Mouse (Mus musculus) neural tube, embryonic 11.5 days (tissue): Measurements from ENCODE around the gene Tie1. TPM values are rescaled to one million over a fixed set of nuclear protein-coding genes. Genes with fewer than 3 reads are reported as not detected.

Experiments
- ATAC-seq: fragments of 200-750 bp; cut with Nextera tagmentation; 2 replicates; pipeline ENCODE4 v1.8.0; 2017; ENCODE audit warnings: moderate number of reproducible peaks, mild to moderate bottlenecking, moderate TSS enrichment, moderate library complexity; ENCODE audit not compliant: insufficient read depth, low FRiP score, low TSS enrichment
- DNase-seq: peaks from one replicate; pipeline ENCODE4 v3.0.0-alpha.2; 2015; ENCODE audit warnings: low spot score
- H3K27ac ChIP-seq: fragments of 300-500 bp; sonication (generic); 2 replicates; pipeline ENCODE4 v1.5.1; 2014; ENCODE audit warnings: low read depth, mild to moderate bottlenecking, low read length
- H3K27me3 ChIP-seq: fragments of 300-500 bp; sonication (generic); 2 replicates; pipeline ENCODE4 v1.6.1; 2014; ENCODE audit warnings: mild to moderate bottlenecking, low read length, mixed read lengths; ENCODE audit not compliant: control insufficient read depth, insufficient read depth
- H3K36me3 ChIP-seq: fragments of 300-500 bp; sonication (generic); 2 replicates; pipeline ENCODE4 v1.6.1; 2014; ENCODE audit warnings: mild to moderate bottlenecking, low read length, moderate library complexity, mixed read lengths; ENCODE audit not compliant: control insufficient read depth, insufficient read depth
- H3K4me1 ChIP-seq: fragments of 300-500 bp; sonication (generic); 2 replicates; pipeline ENCODE4 v1.6.1; 2014; ENCODE audit warnings: low read length, mixed read lengths; ENCODE audit not compliant: control insufficient read depth, insufficient read depth
- H3K4me2 ChIP-seq: fragments of 300-500 bp; sonication (generic); 2 replicates; pipeline ENCODE4 v1.6.1; 2014; ENCODE audit warnings: low read depth, mild to moderate bottlenecking, moderate library complexity
- H3K4me3 ChIP-seq: fragments of 300-500 bp; sonication (generic); 2 replicates; pipeline ENCODE4 v1.5.1; 2014; ENCODE audit warnings: low read depth, low read length
- H3K9ac ChIP-seq: fragments of 300-500 bp; sonication (generic); 2 replicates; pipeline ENCODE4 v1.6.1; 2014; ENCODE audit warnings: mild to moderate bottlenecking, low read length
- H3K9me3 ChIP-seq: fragments of 300-500 bp; sonication (generic); 2 replicates; pipeline ENCODE4 v1.6.1; 2016; ENCODE audit warnings: low read length; ENCODE audit not compliant: control insufficient read depth
- WGBS: fragments of 180-500 bp; shearing (Covaris S2); extraction: QIAGEN DNeasy Blood & Tissue Kit; methylation state at CpG from one replicate; pipeline ENCODE4 v1.1.7; 2014; 5-methylcytosine and 5-hydroxymethylcytosine counted together
- polyA plus RNA-seq: library from polyadenylated mRNA; unstranded; fragments of >200 nt; fragmentation: Nextera tagmentation; extraction: Ambion mirVana; gene quantifications from 2 replicates; pipeline ENCODE4 v1.2.1, GENCODE M21; 2014

Tie1 gene
- polyA plus RNA-seq, 1 experiment from 2014 or later = 14.5 TPM

GRCm38 (mm10) chr4:118457345-118457975 is 32.4 kb downstream of the Tie1 start, which contains the start of gene Mpl:
Gene Mpl (minus strand): TSS chr4:118457513.
- H3K4me2 ChIP-seq = no peak within 1 kb of the TSS
- DNase-seq = no peak
- H3K27ac ChIP-seq = no peak within 1 kb of the TSS
- no peak within 1 kb of the TSS for H3K9ac ChIP-seq
- no peak within 1 kb of the TSS for H3K4me3 ChIP-seq
- H3K9me3 ChIP-seq = no peaks in the 10 kb centered on the region
- 65% methylated on average over 9 of the region's 9 CpGs for WGBS
- H3K27me3 ChIP-seq = no peaks in the 10 kb centered on the region
- no peaks in the 10 kb centered on the region for H3K36me3 ChIP-seq
- no peaks in the 10 kb centered on the region for H3K4me1 ChIP-seq
- ATAC-seq = no peak

- no peaks in the 10 kb centered on the region for H3K9me3 ChIP-seq
- peak; percentile 48; the same call in 1 of the 2 replicates for ATAC-seq
Measured at GRCm38 (mm10) chr4:118446415-118447153, 43.3 kb downstream of the Tie1 start.

GRCm38 (mm10) chr4:118445781-118446414 is 44.0 kb downstream of the Tie1 start:
- no peaks in the 10 kb centered on the region for H3K36me3 ChIP-seq
- peaks cover 10% of the 10 kb centered on the region for H3K4me1 ChIP-seq
- DNase-seq (peak; percentile 51), ATAC-seq (peak; percentile 70)
- no peaks in the 10 kb centered on the region for H3K9me3 ChIP-seq
- peak overlapping the region; percentile 58 for H3K9ac ChIP-seq
- peak overlapping the region; percentile 30 for H3K4me3 ChIP-seq
- H3K4me2 ChIP-seq = peak overlapping the region; percentile 68
- H3K27me3 ChIP-seq = no peaks in the 10 kb centered on the region
- 17% methylated on average over 18 of the region's 18 CpGs for WGBS
- H3K27ac ChIP-seq = no peak overlapping the region

More at GRCm38 (mm10) chr4:118446415-118447153, 43.3 kb downstream of the Tie1 start:
- 20% methylated on average over 24 of the region's 24 CpGs for WGBS
- Histone ChIP-seq H3K27me3 (no peaks in the 10 kb centered on the region), H3K4me2 (peak overlapping the region; percentile 68), H3K36me3 (no peaks in the 10 kb centered on the region), H3K27ac (no peak overlapping the region), H3K4me3 (peak overlapping the region; percentile 30), H3K9ac (peak overlapping the region; percentile 58), H3K4me1 (peaks cover 10% of the 10 kb centered on the region)
- DNase-seq = peak; percentile 45

- ATAC-seq = no peak
- H3K4me1 ChIP-seq = peaks cover 10% of the 10 kb centered on the region
- no peak overlapping the region for H3K4me3 ChIP-seq
- WGBS = 86% methylated on average over 10 of the region's 10 CpGs
- no peak overlapping the region for H3K27ac ChIP-seq
- H3K9ac ChIP-seq = no peak overlapping the region
- no peak overlapping the region for H3K4me2 ChIP-seq
- no peaks in the 10 kb centered on the region for H3K27me3 ChIP-seq
- DNase-seq = no peak
- no peaks in the 10 kb centered on the region for H3K36me3 ChIP-seq
- H3K9me3 ChIP-seq = no peaks in the 10 kb centered on the region
Measured at GRCm38 (mm10) chr4:118445088-118445487, 44.8 kb downstream of the Tie1 start.

- WGBS = 8% methylated on average over 12 of the region's 12 CpGs
- Histone ChIP-seq H3K9me3 (no peaks in the 10 kb centered on the region), H3K4me3 (peak overlapping the region; percentile 70), H3K36me3 (peaks cover 6% of the 10 kb centered on the region; the same call in 1 of the 2 replicates), H3K27me3 (no peaks in the 10 kb centered on the region), H3K9ac (peak overlapping the region; percentile 77), H3K4me1 (peaks cover 14% of the 10 kb centered on the region), H3K27ac (peak overlapping the region; percentile 79), H3K4me2 (peak overlapping the region; percentile 88)
- ATAC-seq = no peak
- DNase-seq = peak; percentile 41
Measured at GRCm38 (mm10) chr4:118437829-118438253, 52.0 kb downstream of the Tie1 start.

GRCm38 (mm10) chr4:118436820-118437603 is 52.8 kb downstream of the Tie1 start, which contains the start of gene Cdc20:
Gene Cdc20 (minus strand): TSS chr4:118437352.
- Histone ChIP-seq H3K36me3 (peaks cover 8% of the 10 kb centered on the region; the same call in 1 of the 2 replicates), H3K4me1 (peaks cover 14% of the 10 kb centered on the region), H3K9me3 (no peaks in the 10 kb centered on the region), H3K27me3 (no peaks in the 10 kb centered on the region), H3K9ac (peak within 1 kb of the TSS; percentile 79), H3K4me2 (peak within 1 kb of the TSS; percentile 88), H3K4me3 (peak within 1 kb of the TSS; percentile 70), H3K27ac (peak within 1 kb of the TSS; percentile 79)
- WGBS = under 1% methylated on average over 66 of the region's 67 CpGs
- DNase-seq (peak; percentile 93), ATAC-seq (peak; percentile 96)

GRCm38 (mm10) chr4:118432332-118432731 is 57.5 kb downstream of the Tie1 start:
- Histone ChIP-seq H3K27ac (no peak overlapping the region), H3K27me3 (no peaks in the 10 kb centered on the region), H3K4me1 (peaks cover 18% of the 10 kb centered on the region), H3K9ac (no peak overlapping the region), H3K4me3 (no peak overlapping the region), H3K4me2 (no peak overlapping the region), H3K9me3 (no peaks in the 10 kb centered on the region), H3K36me3 (peaks cover 13% of the 10 kb centered on the region; the same call in 1 of the 2 replicates)
- WGBS = 78% methylated on average over 8 of the region's 8 CpGs
- ATAC-seq (no peak), DNase-seq (no peak)
